Mouse (Mus musculus) telencephalon, adult 2 months (tissue): ENCODE data around the gene Hist1h4f.
A peak's percentile ranks its signal among the peaks of the same experiment; 100 is the strongest.

Source experiments
- DNase-seq: peaks from one replicate; pipeline ENCODE4 v3.0.0-alpha.2; 2011; ENCODE audit warnings: low read depth, low spot score

The Hist1h4f gene

DNA sequence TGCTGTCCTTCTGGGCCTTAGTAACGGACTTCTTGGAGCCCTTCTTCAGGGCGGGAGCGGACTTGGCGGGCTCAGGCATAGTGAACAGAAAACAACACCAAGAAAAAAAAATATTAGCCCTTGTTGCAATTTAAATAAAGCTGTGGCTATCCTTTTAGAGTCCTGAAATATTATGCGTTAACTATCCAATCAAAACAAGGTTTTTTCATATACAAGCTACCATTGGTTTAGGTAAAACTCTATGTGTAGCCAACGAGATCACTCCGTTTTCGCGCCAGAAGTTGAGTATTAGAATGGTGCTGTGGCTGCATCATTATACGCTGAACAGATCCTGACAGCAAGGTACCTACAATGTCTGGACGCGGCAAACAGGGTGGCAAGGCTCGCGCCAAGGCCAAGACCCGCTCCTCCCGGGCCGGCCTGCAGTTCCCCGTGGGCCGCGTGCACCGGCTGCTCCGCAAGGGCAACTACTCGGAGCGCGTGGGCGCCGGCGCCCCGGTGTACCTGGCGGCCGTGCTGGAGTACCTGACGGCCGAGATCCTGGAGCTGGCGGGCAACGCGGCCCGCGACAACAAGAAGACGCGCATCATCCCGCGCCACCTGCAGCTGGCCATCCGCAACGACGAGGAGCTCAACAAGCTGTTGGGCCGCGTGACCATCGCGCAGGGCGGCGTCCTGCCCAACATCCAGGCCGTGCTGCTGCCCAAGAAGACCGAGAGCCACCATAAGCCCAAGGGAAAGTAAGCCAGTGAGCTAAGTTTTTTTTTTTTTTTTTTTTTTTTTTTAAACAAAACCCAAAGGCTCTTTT is 17.7 kb downstream of the Hist1h4f start, which contains the start of gene Hist1h2af:
Gene Hist1h2af (plus strand): TSS at position 347 of the 808 bp plus-strand sequence.
- DNase-seq, result peak; percentile 93

DNA sequence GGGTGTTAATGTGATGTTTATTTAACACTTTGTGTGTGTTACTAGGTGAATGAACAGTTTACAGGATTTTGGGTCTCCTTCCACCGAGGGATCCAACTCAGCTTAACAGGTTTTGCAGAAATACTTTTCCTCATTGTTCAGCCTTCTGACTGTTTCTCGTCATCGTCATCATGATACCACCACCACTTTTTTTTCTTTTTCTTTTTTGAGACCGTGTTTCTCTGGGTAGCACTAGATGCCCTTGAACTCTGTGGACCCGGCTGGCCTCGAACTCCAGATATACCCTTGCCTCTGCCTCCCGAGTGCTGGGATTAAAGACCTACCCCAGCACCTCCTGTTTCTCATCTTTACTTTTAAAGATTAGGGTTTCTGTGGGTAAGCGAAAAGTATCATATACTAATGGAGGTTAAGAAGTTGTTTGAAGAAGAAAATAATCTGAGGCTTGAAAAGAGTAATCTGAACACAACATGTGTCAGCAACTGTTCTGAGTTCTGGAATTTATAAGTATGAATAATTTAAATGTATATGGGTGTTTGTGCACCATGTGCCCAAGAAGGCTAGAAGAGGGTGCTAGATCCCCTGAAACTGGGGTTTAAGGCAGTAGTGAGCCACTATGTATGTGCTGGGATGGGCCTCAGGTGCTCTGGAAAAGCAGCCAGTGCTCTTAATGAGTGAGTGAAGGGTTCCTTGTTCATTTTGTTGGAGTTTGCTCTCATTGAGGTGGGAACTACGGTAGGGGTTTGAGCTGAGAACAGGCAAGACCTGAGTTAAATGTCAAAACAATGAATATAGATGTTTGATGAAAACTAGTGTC is 19.0 kb downstream of the Hist1h4f start:
- DNase-seq, result no peak

DNA sequence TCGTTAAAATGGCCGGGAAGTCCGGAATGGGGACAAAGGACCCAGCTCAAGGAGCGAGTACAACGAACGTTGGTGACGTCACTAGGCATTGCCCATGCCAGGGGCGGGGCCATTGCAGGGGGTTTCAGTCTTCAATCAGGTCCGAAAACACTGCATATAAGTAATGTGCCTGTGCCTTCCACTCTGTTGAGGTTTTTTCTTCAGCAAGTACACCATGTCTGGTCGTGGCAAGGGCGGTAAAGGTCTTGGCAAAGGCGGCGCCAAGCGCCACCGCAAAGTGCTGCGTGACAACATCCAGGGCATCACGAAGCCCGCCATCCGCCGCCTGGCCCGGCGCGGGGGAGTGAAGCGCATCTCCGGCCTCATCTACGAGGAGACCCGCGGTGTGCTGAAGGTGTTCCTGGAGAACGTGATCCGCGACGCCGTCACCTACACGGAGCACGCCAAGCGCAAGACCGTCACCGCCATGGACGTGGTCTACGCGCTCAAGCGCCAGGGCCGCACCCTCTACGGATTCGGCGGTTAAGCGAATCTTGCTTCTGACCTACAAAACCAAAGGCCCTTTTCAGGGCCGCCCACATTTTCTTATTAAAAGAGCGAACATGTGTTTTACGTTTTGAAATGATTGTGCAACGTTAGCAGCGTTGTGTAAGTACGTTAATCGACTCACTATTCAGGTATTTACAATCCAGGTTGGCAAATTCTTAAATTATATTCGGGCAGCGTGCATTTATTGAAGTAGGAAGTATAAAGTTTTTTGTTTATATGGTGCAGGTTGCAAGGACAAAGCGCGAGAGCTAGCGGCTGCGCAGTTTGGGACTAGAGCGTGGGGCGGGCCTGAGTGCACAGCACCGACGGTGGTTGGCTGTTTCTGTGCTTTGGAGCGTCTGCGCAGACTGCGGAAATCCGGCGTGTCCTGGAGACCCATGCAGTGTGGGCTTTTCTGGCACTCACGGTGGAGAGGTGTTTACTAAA is 20.3 kb downstream of the Hist1h4f start, which contains the start of gene Hist1h4h:
Gene Hist1h4h (plus strand): TSS at position 150 of the 975 bp plus-strand sequence.
- peak; percentile 97 for DNase-seq

DNA sequence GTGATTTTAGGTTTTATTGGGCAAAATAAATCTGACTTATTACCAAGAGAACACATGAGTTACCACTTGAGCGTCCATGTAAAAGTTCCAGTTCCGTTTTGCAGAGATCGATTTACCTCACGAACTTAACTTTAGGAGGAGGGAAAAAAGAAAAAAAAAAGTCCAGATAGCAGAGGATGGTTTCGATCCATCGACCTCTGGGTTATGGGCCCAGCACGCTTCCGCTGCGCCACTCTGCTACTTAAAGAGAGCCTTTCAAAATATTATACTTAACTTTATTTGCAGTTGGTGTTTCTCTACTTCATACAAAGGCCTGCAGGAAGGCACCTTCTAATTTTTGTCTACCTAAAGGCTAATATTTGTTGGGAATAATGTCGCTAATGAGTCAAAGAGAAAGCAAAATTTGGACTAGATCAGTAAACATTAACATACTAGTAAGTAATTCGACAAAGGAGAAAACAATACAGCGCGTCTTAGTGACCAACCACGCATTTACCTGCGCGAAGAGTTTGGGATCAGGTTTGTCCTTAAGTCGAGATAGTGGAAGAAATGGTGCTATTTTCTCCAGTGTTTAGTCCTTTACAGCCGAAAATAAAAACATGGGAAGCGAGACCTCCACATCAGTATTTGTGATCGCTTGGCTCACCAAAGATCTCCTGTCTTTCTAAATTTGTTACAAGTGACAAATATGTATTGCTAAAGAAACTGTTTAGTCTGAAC is 21.1 kb downstream of the Hist1h4f start:
- DNase-seq, result no peak

DNA sequence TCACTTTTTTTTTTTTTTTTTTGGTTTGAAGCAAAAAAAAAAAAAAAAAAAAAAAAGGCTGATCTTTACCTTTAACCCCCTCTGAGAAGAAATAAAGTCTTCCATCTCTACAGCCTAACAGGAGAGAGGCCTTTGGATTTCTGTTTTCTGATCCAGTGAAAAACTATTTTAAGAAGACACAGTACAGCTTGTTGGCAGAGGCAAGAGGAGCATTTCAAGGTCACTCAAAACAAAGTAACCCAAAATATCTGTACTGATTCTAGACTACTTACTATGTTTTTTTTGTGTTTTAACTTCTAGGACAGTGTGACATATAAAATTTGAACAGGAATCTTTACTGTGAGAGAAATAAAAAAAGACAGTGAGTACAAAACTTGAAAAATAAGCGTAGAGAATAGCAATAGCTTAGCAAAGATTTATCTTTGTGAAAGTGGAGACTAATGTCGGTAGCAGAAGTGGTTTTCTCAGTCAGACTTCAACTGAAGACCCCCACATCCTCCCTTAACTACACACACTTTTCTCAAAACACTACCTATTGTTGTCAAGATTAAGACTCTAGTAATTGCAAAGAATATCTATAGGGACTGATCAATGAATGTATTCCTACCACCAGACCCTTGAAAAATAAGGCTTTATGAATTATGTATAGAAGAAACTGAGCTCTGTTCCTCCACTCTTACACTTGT is 21.8 kb downstream of the Hist1h4f start:
- DNase-seq, result no peak

DNA sequence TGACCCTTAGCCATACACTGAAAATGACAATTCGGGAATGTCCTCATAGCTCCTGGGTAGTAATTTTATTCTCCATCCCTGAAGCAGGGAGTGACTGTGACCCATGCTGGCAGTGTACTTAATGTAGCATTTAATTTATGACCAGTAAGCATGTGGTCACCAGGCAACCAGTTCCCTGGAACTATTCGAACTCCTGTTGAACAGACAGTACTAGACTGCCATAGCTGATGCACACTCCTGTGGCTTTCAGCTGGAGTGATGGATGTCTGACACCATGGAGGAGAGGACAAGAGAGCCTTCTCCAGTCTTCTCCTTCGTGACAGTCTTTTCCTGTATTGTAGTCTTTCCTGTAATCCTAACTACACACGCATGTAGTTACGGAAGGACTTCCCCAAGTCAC is 22.4 kb downstream of the Hist1h4f start:
- DNase-seq, result no peak

DNA sequence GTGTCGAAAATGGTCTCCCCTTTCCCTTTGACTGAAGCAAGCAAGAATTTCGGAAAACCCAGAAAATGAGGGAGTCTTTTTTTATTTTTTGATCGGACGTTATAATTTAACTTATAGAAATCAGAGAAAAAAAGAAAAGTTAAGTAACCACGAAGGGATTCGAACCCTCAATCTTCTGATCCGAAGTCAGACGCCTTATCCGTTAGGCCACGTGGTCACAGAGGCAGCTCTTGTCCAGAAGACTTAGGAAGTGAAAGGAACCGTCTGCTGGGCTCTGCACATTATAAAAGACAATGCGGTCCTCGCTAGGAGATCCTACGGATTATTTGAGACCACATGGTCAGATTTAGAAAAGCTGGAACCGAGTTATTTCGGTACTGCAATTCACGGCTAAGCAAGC is 25.1 kb downstream of the Hist1h4f start:
- peak; percentile 81 for DNase-seq

DNA sequence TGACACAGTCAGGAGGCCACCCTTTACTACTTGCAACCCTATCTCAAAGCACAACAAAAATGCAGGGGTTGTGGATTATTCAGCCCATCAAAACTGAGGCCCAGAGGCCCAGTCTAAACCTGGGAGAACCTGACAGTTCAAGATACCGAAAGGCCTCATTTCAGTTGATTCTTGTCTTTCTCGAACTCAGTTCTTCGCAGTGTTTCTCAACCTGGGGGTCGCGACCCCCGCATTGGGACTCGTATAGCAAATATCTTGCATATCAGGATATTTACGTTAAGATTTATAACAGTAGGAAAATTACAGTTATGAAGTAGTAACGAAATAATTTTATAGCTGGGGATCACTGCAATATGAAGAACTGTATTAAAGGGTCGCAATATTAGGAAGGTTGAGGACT is 25.5 kb downstream of the Hist1h4f start:
- no peak for DNase-seq

DNA sequence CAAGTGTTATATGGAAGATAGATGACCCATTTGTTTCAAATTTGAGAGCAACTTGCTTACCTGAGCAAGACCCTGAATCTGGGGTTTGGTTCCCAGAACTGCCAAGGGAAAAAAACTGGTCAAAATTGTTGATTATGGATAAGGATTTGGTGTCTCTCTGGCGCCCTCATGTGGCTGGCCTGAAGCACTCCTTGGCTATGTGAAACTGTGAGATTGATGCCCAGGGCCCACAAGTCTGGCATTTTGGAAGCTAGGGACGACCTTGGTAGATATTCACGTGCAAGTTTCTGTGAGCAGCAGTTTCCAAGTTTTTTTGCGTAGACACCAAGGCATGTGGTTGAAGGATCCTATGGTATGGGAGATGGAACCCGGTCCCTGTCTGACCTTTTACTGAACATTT is 26.8 kb downstream of the Hist1h4f start:
- DNase-seq, result peak; percentile 68

DNA sequence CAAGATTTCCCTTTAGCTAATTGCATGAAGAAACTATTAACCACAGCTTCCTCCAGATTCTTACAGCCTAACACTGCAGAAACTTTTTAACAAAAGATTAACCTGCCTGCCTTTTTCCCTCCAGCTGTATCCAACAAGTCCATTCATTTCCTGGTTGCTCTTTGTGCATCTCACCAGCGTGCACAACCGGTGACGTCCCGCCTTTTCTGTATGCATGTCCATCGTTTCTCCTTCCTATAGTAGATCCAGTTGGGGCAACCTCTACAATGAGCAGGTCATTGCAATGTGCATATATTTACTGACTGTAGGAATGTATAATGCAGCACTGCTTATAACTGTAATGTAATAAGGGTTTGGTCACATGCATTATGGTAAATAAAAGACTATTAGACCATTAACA is 27.5 kb downstream of the Hist1h4f start:
- DNase-seq, result no peak

DNA sequence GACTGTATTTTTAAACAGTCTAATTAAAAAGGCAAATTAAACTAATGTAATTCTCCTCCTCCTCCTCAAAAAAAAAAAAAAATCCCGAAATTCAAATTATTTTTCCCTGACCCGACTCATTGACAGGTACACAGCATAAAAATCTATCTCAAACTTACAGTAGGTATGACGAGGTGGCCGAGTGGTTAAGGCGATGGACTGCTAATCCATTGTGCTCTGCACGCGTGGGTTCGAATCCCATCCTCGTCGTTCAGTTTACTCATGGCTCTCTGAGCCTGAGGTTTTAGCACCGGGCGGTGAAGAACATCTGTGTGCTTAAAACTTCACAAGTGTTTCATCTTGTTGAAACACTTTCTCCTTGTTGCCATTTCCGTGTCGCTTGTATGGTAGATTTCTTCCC is 29.7 kb downstream of the Hist1h4f start:
- DNase-seq, result no peak

DNA sequence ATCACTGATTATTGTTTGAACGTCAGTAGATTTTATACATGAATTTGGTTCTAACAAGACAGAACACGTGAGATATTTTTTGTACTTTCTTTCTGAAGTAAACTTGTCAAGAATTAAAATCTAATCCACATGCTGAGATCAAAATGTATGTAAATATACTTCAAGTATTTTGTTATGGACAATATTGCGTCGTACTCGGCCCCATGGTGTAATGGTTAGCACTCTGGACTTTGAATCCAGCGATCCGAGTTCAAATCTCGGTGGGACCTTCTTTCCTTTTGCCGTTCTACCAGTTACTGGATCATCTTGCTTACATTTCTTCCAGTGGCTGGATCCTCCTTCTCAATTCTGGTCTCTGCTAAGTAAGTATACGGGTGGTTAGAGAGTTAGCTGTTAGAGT is 32.0 kb downstream of the Hist1h4f start:
- DNase-seq, result no peak

DNA sequence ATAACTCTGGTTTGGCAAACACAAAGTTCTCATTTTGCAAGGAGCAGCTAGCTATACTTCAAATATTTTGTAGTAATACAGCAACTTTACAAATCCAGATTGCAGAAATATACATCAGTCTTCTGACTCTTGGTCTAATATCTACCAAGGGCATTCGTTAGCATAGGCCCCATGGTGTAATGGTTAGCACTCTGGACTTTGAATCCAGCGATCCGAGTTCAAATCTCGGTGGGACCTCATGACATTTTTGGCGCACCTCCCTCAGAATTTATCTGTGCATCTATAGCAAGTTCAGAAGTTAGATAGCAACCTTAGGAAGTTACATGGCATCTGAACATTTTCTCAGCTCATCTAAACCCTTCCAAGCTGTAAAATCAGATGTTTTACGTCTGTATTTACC is 32.6 kb downstream of the Hist1h4f start:
- DNase-seq, result peak; percentile 53

DNA sequence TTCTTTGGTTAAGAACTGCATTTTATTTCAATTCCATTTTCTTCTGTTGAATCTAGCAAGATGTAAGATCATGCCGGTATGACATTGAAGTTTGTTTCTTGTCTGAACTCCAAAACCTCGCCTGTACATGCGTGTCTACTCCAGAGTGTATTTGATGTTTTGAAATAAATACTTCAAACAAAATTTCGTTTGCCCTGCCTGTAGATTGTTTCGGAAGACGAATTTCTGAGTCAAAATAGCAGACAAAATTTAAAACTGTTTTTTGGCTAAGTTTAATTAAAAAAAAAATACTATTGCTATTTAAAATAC is 33.2 kb downstream of the Hist1h4f start:
- no peak for DNase-seq

DNA sequence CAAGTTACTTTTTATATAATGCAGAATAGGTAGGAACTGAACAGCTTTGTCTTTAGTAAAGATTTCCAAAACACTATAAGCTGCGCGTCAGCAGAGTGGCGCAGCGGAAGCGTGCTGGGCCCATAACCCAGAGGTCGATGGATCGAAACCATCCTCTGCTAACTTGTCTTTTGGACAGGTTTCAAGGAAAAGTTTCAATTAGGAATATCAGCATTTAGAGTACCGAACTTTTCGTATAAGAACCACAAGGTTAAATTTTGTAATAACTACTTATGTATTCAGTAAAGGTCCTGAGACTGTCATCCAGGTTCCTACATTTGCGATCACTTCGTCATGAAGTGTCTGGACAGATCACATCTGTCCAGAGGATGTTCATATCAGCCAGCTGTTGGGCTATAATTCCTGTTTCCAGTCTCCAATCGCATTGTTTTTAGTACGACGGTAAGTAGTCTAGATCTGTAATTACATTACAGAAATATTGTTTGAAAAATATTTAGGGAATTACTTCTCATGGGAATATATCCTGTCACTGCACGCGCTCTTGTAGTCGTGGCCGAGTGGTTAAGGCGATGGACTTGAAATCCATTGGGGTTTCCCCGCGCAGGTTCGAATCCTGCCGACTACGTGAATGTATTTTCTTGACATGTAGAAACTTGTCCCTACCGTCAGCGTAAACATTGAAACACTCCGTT is 33.7 kb downstream of the Hist1h4f start:
- DNase-seq, result peak; percentile 53

DNA sequence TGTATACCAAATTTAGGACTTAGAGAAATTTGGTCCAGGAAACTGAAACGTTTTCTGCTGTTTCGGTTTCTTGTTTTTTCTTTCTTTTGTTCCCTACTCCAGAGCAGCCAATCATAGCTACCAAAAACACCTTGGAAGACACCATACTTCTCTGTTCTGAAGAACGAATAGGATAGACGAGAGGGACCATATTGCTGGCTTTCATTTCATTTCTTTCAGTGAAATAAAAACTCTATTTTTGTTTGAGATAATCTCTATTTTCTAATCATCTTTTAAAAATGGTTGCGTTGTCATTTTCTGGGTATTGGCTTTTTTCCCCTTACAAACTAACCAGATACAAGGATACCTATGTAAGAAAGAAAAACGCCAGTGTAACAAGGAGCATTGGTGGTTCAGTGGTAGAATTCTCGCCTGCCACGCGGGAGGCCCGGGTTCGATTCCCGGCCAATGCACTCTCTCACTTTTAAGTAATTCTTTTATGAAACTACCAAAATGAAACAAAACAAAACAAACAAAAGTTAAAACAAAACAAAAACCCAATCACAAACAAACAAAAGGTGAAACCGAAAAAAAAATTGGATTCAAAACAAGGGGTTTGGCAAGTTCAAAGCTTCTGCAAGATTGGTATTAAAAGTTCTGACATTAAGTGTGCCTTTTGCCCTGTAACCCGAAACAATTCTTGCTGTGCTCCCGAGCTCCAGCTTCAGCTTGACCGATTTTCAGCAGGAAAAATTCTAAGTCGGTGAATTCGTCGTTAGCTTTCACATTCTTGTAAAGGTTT is 34.4 kb downstream of the Hist1h4f start:
- peak; percentile 46 for DNase-seq

DNA sequence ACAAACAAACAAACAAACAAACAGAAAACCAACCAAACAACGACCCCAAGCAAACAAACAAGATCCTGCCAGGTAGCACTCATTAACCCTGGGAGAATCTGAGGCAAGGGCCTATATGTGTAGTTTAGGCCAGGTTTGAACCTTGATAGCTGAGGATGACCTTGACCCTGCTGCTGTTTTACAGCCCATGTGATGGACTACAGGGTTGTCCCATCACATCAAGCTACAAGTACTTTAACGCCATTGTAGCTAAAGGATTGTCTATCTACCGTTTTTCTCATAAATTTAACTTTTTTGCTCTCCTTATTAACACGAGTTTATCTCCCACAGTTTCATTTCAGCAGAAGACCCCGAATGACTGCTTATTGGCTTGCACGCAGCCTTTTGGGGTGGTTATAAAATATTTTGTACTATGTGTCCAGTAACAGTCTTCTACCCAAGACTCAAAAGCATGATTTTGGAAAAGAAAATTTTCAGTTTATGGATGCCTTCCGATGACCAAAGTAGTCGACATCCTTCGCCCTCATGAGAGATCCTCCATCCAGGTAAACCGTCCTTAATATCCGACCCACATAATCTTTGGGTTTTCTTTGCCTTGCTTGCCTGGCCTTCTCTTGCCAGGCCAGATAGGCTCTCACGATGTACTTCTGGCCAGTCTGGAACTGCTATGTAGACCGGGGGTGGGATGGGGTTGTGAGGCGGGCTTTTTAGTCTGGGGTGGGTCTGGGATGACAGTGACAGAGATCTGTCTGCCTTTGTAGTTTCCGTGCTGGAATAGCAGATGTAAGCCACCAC is 35.4 kb downstream of the Hist1h4f start:
- DNase-seq, result no peak

DNA sequence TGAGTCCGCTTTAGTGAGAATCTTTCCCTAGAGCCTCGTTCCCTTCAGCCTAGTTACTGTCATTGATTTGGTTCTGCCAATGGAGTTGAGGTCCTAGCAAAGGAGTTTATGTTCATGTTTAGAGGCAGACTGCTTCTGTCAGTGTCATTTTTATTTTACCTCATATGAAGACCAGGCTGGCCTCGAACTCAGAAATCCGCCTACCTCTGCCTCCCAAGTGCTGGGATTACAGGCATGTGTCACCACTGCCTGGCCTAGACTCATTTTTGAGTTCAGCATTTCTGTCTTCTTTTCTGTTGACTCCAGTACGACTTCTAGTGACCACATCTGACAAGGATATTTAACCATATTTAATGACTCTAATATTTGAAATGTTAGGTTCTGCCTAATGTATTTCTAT is 36.2 kb downstream of the Hist1h4f start:
- DNase-seq, result no peak
